Mouse (Mus musculus) cerebellum, adult 11-12 months (tissue): Measurements from ENCODE around the gene Nutm2.
A peak's percentile ranks its signal among the peaks of the same experiment; 100 is the strongest.
"Not testable (repeated sequence)": the region's sequence is repeated elsewhere in the genome, so short reads cannot be mapped to it uniquely, and the experiment has no call there.

Experiments used
- DNase-seq: peaks from one replicate; pipeline ENCODE4 v3.0.0; 2022

Gene Nutm2

GRCm38 (mm10) chr13:50467007-50467406 lies at the start of gene Nutm2:
Gene Nutm2, plus strand, starts transcription at chr13:50467307.
- DNase-seq = no peak

- peak; percentile 71 for DNase-seq
These were observed 49.5 kb upstream of the Nutm2 start, which contains the start of gene Fbxw17 for GRCm38 (mm10) chr13:50417389-50418183. Gene Fbxw17, plus strand, starts transcription at chr13:50417864.

GRCm38 (mm10) chr13:50418421-50418820 lies 48.7 kb upstream of the Nutm2 start:
- DNase-seq = no peak

GRCm38 (mm10) chr13:50423625-50424209 lies 43.4 kb upstream of the Nutm2 start:
- no peak for DNase-seq

GRCm38 (mm10) chr13:50424517-50424916 lies 42.6 kb upstream of the Nutm2 start:
- DNase-seq = no peak

GRCm38 (mm10) chr13:50426686-50427085 lies 40.4 kb upstream of the Nutm2 start:
- DNase-seq = no peak

- no peak for DNase-seq
These were observed 23.3 kb upstream of the Nutm2 start, which contains the start of gene Gm47429 for GRCm38 (mm10) chr13:50443812-50444211. Gene Gm47429, minus strand, starts transcription at chr13:50443912.

GRCm38 (mm10) chr13:50445261-50445660 lies 21.8 kb upstream of the Nutm2 start:
- no peak for DNase-seq

- DNase-seq = not testable (repeated sequence)
These were observed 14.8 kb upstream of the Nutm2 start for GRCm38 (mm10) chr13:50452266-50452665.

- no peak for DNase-seq
These were observed 13.7 kb upstream of the Nutm2 start for GRCm38 (mm10) chr13:50453426-50453825.

GRCm38 (mm10) chr13:50460433-50460832 lies 6.7 kb upstream of the Nutm2 start:
- not testable (repeated sequence) for DNase-seq

GRCm38 (mm10) chr13:50464621-50465562 lies 2.2 kb upstream of the Nutm2 start:
- DNase-seq = no peak

- DNase-seq = not testable (repeated sequence)
These were observed 21.4 kb downstream of the Nutm2 start for GRCm38 (mm10) chr13:50488510-50488909.

- not testable (repeated sequence) for DNase-seq
These were observed 43.6 kb downstream of the Nutm2 start for GRCm38 (mm10) chr13:50510470-50511343.
